Mouse (Mus musculus) lung, postnatal 0 days (tissue): ENCODE results near the gene Arhgap17.

Experiments used
- CTCF ChIP-seq: IDR thresholded peaks from 2 replicates; pipeline ENCODE4 v1.5.1; 2016; ENCODE audit warnings: antibody characterized with exemption, mild to moderate bottlenecking
- EP300 ChIP-seq: IDR thresholded peaks from 2 replicates; pipeline ENCODE4 v1.6.1; 2016; ENCODE audit warnings: antibody characterized with exemption, mild to moderate bottlenecking, control low read depth

- no peak for TF ChIP-seq CTCF
- TF ChIP-seq EP300, result no peak
Observed at GRCm38 (mm10) chr7:123298225-123298624, 71.5 kb downstream of the Arhgap17 start.
